In the genomic region with DNA sequence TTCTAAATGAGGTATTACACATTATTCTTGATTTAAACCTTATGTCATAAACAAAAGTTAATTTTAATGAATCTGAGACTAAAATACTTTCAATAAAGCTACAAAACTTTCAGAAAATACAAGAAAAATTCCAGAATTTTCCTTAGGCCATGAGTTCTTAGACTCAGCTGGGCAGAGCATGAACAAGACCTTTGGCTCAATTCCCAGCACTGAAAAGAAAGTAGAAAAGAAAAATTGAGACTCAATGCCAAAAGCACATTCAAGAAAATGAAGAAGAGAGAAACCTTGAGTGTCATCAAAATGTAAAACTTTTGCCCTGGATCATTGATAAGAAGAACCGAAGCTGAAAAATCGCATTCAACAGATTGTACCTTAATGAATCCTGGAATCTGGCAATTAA, we compare ENCODE assay signal across 26 mouse cellular contexts.
"Had no signal": no experiment of that assay in that cellular context is flagged by ENCODE, and none has a peak within 500 bp of the region (broad histone marks: within the 10 kb centered on the region; RNA-seq: fewer than 3 reads in every experiment).

No protein-coding gene starts in this region.

- DNase-seq: gastrocnemius, postnatal 14 days; gastrocnemius, postnatal 36 days; heart, adult 11 months; heart, adult 2 months; heart, postnatal 10 days; heart, postnatal 4 days; kidney, adult 18-20 months; kidney, postnatal 25 days; kidney, postnatal 4 days; left cerebral cortex, postnatal 4 days had no signal

- H3K36me3 ChIP-seq: heart, embryonic 10.5 days; heart, embryonic 12.5 days; hindbrain, embryonic 10.5 days; hindbrain, embryonic 12.5 days; intestine, embryonic 15.5 days; limb, embryonic 13.5 days; limb, embryonic 15.5 days; liver, embryonic 12.5 days had no signal

- H3K27me3 ChIP-seq: heart, embryonic 12.5 days; hindbrain, embryonic 12.5 days; intestine, embryonic 15.5 days; limb, embryonic 13.5 days; limb, embryonic 15.5 days; liver, embryonic 12.5 days had no signal

- H3K27ac ChIP-seq: heart, adult 2 months; heart, embryonic 10.5 days; hindbrain, embryonic 10.5 days; hindbrain, embryonic 12.5 days; hindbrain, embryonic 14.5 days; intestine, embryonic 15.5 days; kidney, postnatal 0 days; layer of hippocampus, adult 2 months; left cerebral cortex, adult 2 months; limb, embryonic 13.5 days; limb, embryonic 15.5 days; liver, embryonic 12.5 days; liver, embryonic 14.5 days had no signal

- H3K9ac ChIP-seq: heart, embryonic 12.5 days; hindbrain, embryonic 12.5 days; hindbrain, embryonic 14.5 days; intestine, embryonic 15.5 days; limb, embryonic 13.5 days; limb, embryonic 15.5 days; liver, embryonic 12.5 days; liver, embryonic 14.5 days had no signal

- H3K4me1 ChIP-seq: hindbrain, embryonic 10.5 days; hindbrain, embryonic 12.5 days; intestine, embryonic 15.5 days; limb, embryonic 13.5 days; limb, embryonic 15.5 days; liver, embryonic 12.5 days had no signal

- ATAC-seq: hindbrain, embryonic 16.5 days; inflammation-experienced regulatory T-cells, adult 6 months; intestine, embryonic 15.5 days; intestine, postnatal 0 days; liver, embryonic 12.5 days had no signal

- H3K9me3 ChIP-seq: heart, embryonic 10.5 days; heart, embryonic 12.5 days; hindbrain, embryonic 10.5 days; hindbrain, embryonic 12.5 days; intestine, embryonic 15.5 days; limb, embryonic 13.5 days; limb, embryonic 15.5 days; liver, embryonic 12.5 days had no signal

- H3K4me2 ChIP-seq: heart, embryonic 12.5 days; hindbrain, embryonic 12.5 days; hindbrain, embryonic 14.5 days; intestine, embryonic 15.5 days; limb, embryonic 13.5 days; limb, embryonic 15.5 days; liver, embryonic 12.5 days had no signal

- H3K4me3 ChIP-seq: heart, adult 2 months; heart, embryonic 10.5 days; heart, embryonic 12.5 days; hindbrain, embryonic 10.5 days; hindbrain, embryonic 12.5 days; intestine, embryonic 15.5 days; layer of hippocampus, adult 2 months; left cerebral cortex, adult 2 months; limb, embryonic 13.5 days; limb, embryonic 15.5 days; liver, embryonic 12.5 days had no signal
